21 mouse cellular contexts compared by ENCODE assay signal in genomic region chr12:108269699-108270098, GRCm38 (mm10). TPM values are rescaled to one million over a fixed set of nuclear protein-coding genes. Genes with fewer than 3 reads are reported as not detected.
A peak's percentile ranks its signal among the peaks of the same experiment; 100 is the strongest.
DNase-seq lines count a peak whose midpoint lies in the region; ATAC-seq and TF ChIP-seq lines count a peak whose summit lies in the region.
"Had no signal": no experiment of that assay in that cellular context is flagged by ENCODE, and none has a peak within 500 bp of the region (broad histone marks: within the 10 kb centered on the region; RNA-seq: fewer than 3 reads in every experiment).

No protein-coding gene starts in this region.

- no peak overlapping the region for H3K4me2 ChIP-seq in hindbrain, embryonic 16.5 days (ENCODE audit: low read length)
- H3K4me2 ChIP-seq in neural tube, embryonic 13.5 days, result peak overlapping the region; percentile 89; the same call in 1 of the 2 replicates
- H3K4me2 ChIP-seq: embryonic facial prominence, embryonic 13.5 days had no signal

- H3K36me3 ChIP-seq in hindbrain, embryonic 10.5 days, result peaks cover 36% of the 10 kb centered on the region
- no peaks in the 10 kb centered on the region for H3K36me3 ChIP-seq in hindbrain, embryonic 16.5 days (ENCODE audit: control insufficient read depth, insufficient read depth, low read length)
- H3K36me3 ChIP-seq in neural tube, embryonic 13.5 days, result peaks cover 2% of the 10 kb centered on the region; the same call in 1 of the 2 replicates
- H3K36me3 ChIP-seq in small intestine, adult 2 months (ENCODE audit: control insufficient read depth, insufficient read depth, low read length), result no peaks in the 10 kb centered on the region
- H3K36me3 ChIP-seq: G1E had no signal

- no peak overlapping the region for H3K9ac ChIP-seq in hindbrain, embryonic 16.5 days (ENCODE audit: low read depth, low read length)
- H3K9ac ChIP-seq in neural tube, embryonic 13.5 days, result no peak overlapping the region
- H3K9ac ChIP-seq: embryonic facial prominence, embryonic 13.5 days; liver, embryonic 14.5 days had no signal

- TF ChIP-seq CTCF in small intestine, adult 2 months (IDR thresholded peaks at IDR 0.05; ENCODE audit: extremely low read depth, insufficient read length, insufficient replicate concordance, low read depth, low read length), result no peak

- H3K9me3 ChIP-seq in hindbrain, embryonic 10.5 days, result no peaks in the 10 kb centered on the region
- no peaks in the 10 kb centered on the region for H3K9me3 ChIP-seq in hindbrain, embryonic 16.5 days (ENCODE audit: control insufficient read depth, low read length)
- H3K9me3 ChIP-seq in neural tube, embryonic 13.5 days, result no peaks in the 10 kb centered on the region
- H3K9me3 ChIP-seq: embryonic facial prominence, embryonic 13.5 days had no signal

- peaks cover 97% of the 10 kb centered on the region for H3K4me1 ChIP-seq in hindbrain, embryonic 10.5 days (replicated peaks)
- H3K4me1 ChIP-seq in hindbrain, embryonic 16.5 days (ENCODE audit: control insufficient read depth, insufficient read depth, low read depth, low read length), result peaks cover 74% of the 10 kb centered on the region
- peaks cover 94% of the 10 kb centered on the region for H3K4me1 ChIP-seq in neural tube, embryonic 13.5 days (replicated peaks)
- H3K4me1 ChIP-seq in small intestine, adult 2 months (ENCODE audit: control insufficient read depth, insufficient read depth, insufficient read length, low read length), result peaks cover 52% of the 10 kb centered on the region

- peak; percentile 53 for DNase-seq in cerebellum, adult 9-11 months
- no peak for DNase-seq in cerebellum, postnatal 36 days
- DNase-seq in hindbrain, embryonic 10.5 days (ENCODE audit: low spot score), result no peak
- no peak for DNase-seq in neural tube, embryonic 10.5 days (ENCODE audit: extremely low spot score, low spot score)
- DNase-seq in left cerebral cortex, postnatal 10 days (ENCODE audit: extremely low spot score in 1 of 2, low spot score in 2 of 2), result no peak
- DNase-seq: adrenal gland, postnatal 14 days; heart, adult 11 months; kidney, adult 2 months; kidney, postnatal 14 days; left cerebral cortex, postnatal 4 days; lung, postnatal 10 days; midbrain, embryonic 14.5 days; thymus, postnatal 25 days had no signal

- H3K4me3 ChIP-seq in hindbrain, embryonic 10.5 days, result no peak overlapping the region
- no peak overlapping the region for H3K4me3 ChIP-seq in hindbrain, embryonic 16.5 days (ENCODE audit: low read length)
- no peak overlapping the region for H3K4me3 ChIP-seq in neural tube, embryonic 13.5 days
- peak overlapping the region; percentile 28 for H3K4me3 ChIP-seq in small intestine, adult 2 months (ENCODE audit: low read depth, low read length)
- H3K4me3 ChIP-seq: embryonic facial prominence, embryonic 13.5 days had no signal

- H3K27me3 ChIP-seq in hindbrain, embryonic 10.5 days (ENCODE audit: insufficient read depth, poor library complexity, severe bottlenecking), result no peaks in the 10 kb centered on the region
- H3K27me3 ChIP-seq in hindbrain, embryonic 16.5 days (replicated peaks; ENCODE audit: control insufficient read depth, insufficient read depth, low read length), result no peaks in the 10 kb centered on the region
- no peaks in the 10 kb centered on the region for H3K27me3 ChIP-seq in neural tube, embryonic 13.5 days
- no peaks in the 10 kb centered on the region for H3K27me3 ChIP-seq in small intestine, adult 2 months (ENCODE audit: control insufficient read depth, insufficient read depth, low read length)
- H3K27me3 ChIP-seq: embryonic facial prominence, embryonic 13.5 days had no signal

- ATAC-seq in hindbrain, embryonic 16.5 days, result no peak
- no peak for ATAC-seq in neural tube, embryonic 13.5 days (ENCODE audit: low read depth)
- ATAC-seq: hindbrain, postnatal 0 days had no signal

- intact Hi-C loops in left cerebral cortex, postnatal 10 days (cut with DNase I), result loop anchor here (5.0 kb wide), 2 partner anchors 47 to 62 kb away; no protein-coding TSS in a partner anchor

- 56% methylated on average over 5 of the region's 5 CpGs for WGBS in hindbrain, embryonic 10.5 days
- WGBS in hindbrain, embryonic 16.5 days, result 75% methylated on average over 5 of the region's 5 CpGs
- WGBS in neural tube, embryonic 13.5 days, result 75% methylated on average over 5 of the region's 5 CpGs
- 45% methylated on average over 5 of the region's 5 CpGs for WGBS in small intestine, adult 2 months

- TF ChIP-seq POLR2A in small intestine, adult 2 months (IDR thresholded peaks at IDR 0.05; ENCODE audit: low read depth, low read length), result no peak

- H3K27ac ChIP-seq in hindbrain, embryonic 10.5 days, result 0 out of 2 replicates have a peak overlapping the region, but pooled peaks have one; percentile 17
- no peak overlapping the region for H3K27ac ChIP-seq in hindbrain, embryonic 16.5 days (ENCODE audit: low read depth, low read length)
- H3K27ac ChIP-seq in neural tube, embryonic 13.5 days (replicated peaks), result no peak overlapping the region
- H3K27ac ChIP-seq in small intestine, adult 2 months (ENCODE audit: insufficient read depth, low read depth, low read length), result peak overlapping the region; percentile 68
- H3K27ac ChIP-seq: embryonic facial prominence, embryonic 13.5 days; hindbrain, postnatal 0 days; liver, embryonic 14.5 days had no signal

RNA-seq across cellular contexts. Expression of gene Ccdc85c, which starts 5.5 kb away (rescaled TPM):
- 14.3 and 16.0 TPM in 2 replicates for polyA plus RNA-seq in hindbrain, embryonic 10.5 days (2016; fragmentation: Nextera tagmentation; extraction: Ambion mirVana)
- polyA plus RNA-seq in hindbrain, embryonic 16.5 days (2015; fragmentation: Nextera tagmentation; extraction: Ambion mirVana), result 7.5 and 10.2 TPM in 2 replicates
- 14.5 and 15.8 TPM in 2 replicates for polyA plus RNA-seq in neural tube, embryonic 13.5 days (2015; fragmentation: Nextera tagmentation; extraction: Ambion mirVana)
- 58.8 and 100 TPM in 2 replicates for polyA plus RNA-seq in small intestine, adult 2 months (2012; rRNA removed)
- total RNA-seq in left cerebral cortex, postnatal 10 days (2021), result 10 to 100 TPM; 58.9 to 59.6 TPM
- polyA plus RNA-seq: G1E had no signal

RNA-seq across cellular contexts. Expression of gene Hhipl1, which starts 36.4 kb away (rescaled TPM):
- 3.0 and 3.2 TPM in 2 replicates for polyA plus RNA-seq in hindbrain, embryonic 10.5 days (2016; fragmentation: Nextera tagmentation; extraction: Ambion mirVana)
- 2.6 and 2.9 TPM in 2 replicates for polyA plus RNA-seq in hindbrain, embryonic 16.5 days (2015; fragmentation: Nextera tagmentation; extraction: Ambion mirVana)
- polyA plus RNA-seq in neural tube, embryonic 13.5 days (2015; fragmentation: Nextera tagmentation; extraction: Ambion mirVana), result 1.6 TPM in 2 replicates
- polyA plus RNA-seq in small intestine, adult 2 months (2012; rRNA removed), result 0.76 and 1.1 TPM in 2 replicates
- total RNA-seq in left cerebral cortex, postnatal 10 days (2021), result 1 to 10 TPM; 7.6 to 7.8 TPM
- total RNA-seq: megakaryocyte progenitor cell, adult 5-6 weeks had no signal
- polyA plus RNA-seq: G1E had no signal

Comparison
In these comparisons a context has a peak if more than half of its experiments do, and no peak if none do; other contexts are left out.
1. H3K27ac ChIP-seq: peak in hindbrain, embryonic 10.5 days (single experiment) and small intestine, adult 2 months (single experiment); none in hindbrain, embryonic 16.5 days (single experiment) and neural tube, embryonic 13.5 days (single experiment).